Mouse (Mus musculus): ENCODE measurements around the gene Cd244a. TPM values are rescaled to one million over a fixed set of nuclear protein-coding genes. Genes with fewer than 3 reads are reported as not detected.

The Cd244a gene
- total and polyA plus RNA-seq, 2 experiments from 2014 or later = 0.05 TPM; not detected in 1

- no peaks in the 10 kb centered on the region for H3K9me3 ChIP-seq (ENCODE audit: low read length)
- no peaks in the 10 kb centered on the region for H3K4me1 ChIP-seq (ENCODE audit: insufficient read depth, low read length)
- TF ChIP-seq CTCF (IDR thresholded peaks at IDR 0.05; ENCODE audit: low read depth) = peak; percentile 77
- WGBS = 24% methylated on average over 8 of the region's 8 CpGs
- no peak overlapping the region for H3K9ac ChIP-seq (replicated peaks; ENCODE audit: low read length)
- DNase-seq (ENCODE audit: low spot score) (peak; percentile 74), ATAC-seq (peak; percentile 38; the same call in 1 of the 2 replicates)
- H3K4me2 ChIP-seq (ENCODE audit: low read depth, low read length) = no peak overlapping the region
- H3K4me3 ChIP-seq (ENCODE audit: low read length) = no peak overlapping the region
- no peaks in the 10 kb centered on the region for H3K27me3 ChIP-seq (ENCODE audit: insufficient read depth, low read length)
- no peak overlapping the region for H3K27ac ChIP-seq
- H3K36me3 ChIP-seq (ENCODE audit: insufficient read depth, low read length) = no peaks in the 10 kb centered on the region
Observed at GRCm38 (mm10) chr1:171566777-171567176, 7.8 kb downstream of the Cd244a start.

GRCm38 (mm10) chr1:171568436-171568835 is 9.4 kb downstream of the Cd244a start:
- 65% methylated on average over 2 of the region's 2 CpGs for WGBS
- ATAC-seq = no peak
- no peak overlapping the region for H3K4me2 ChIP-seq (ENCODE audit: low read depth, low read length)

DNA sequence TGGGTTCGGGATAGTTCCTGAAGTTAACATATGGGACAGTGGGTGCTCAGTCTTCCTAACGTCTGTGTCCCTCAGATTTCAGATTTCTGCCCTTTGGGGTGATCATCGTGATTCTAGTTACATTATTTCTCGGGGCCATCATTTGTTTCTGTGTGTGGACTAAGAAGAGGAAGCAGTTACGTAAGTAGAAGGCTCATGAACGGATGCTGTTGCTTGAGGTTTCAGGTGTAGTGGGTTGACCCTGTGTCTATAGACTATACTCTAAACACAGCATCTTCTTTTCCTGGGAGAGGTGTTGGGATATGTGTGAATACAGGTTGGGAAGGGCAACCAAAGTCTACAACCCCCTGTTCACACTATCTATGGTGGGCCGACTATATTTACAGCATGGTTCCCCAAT is 18.2 kb downstream of the Cd244a start:
- Histone ChIP-seq H3K27ac (no peak overlapping the region), H3K4me2 (ENCODE audit: low read depth, low read length) (no peak overlapping the region), H3K4me3 (ENCODE audit: low read length) (no peak overlapping the region), H3K27me3 (ENCODE audit: insufficient read depth, low read length) (no peaks in the 10 kb centered on the region), H3K36me3 (ENCODE audit: insufficient read depth, low read length) (no peaks in the 10 kb centered on the region), H3K4me1 (ENCODE audit: insufficient read depth, low read length) (no peaks in the 10 kb centered on the region), H3K9me3 (ENCODE audit: low read length) (no peaks in the 10 kb centered on the region), H3K9ac (replicated peaks; ENCODE audit: low read length) (no peak overlapping the region)
- no peak for ATAC-seq
- no peak for DNase-seq (ENCODE audit: low spot score)
- no peak for TF ChIP-seq CTCF (IDR thresholded peaks at IDR 0.05; ENCODE audit: low read depth)
- 86% methylated on average over 7 of the region's 7 CpGs for WGBS

More at GRCm38 (mm10) chr1:171568436-171568835, 9.4 kb downstream of the Cd244a start:
- no peak for TF ChIP-seq CTCF (IDR thresholded peaks at IDR 0.05; ENCODE audit: low read depth)
- H3K36me3 ChIP-seq (ENCODE audit: insufficient read depth, low read length) = no peaks in the 10 kb centered on the region
- H3K9me3 ChIP-seq (ENCODE audit: low read length) = no peaks in the 10 kb centered on the region
- no peaks in the 10 kb centered on the region for H3K27me3 ChIP-seq (ENCODE audit: insufficient read depth, low read length)
- no peak overlapping the region for H3K9ac ChIP-seq (replicated peaks; ENCODE audit: low read length)
- no peak overlapping the region for H3K27ac ChIP-seq
- no peaks in the 10 kb centered on the region for H3K4me1 ChIP-seq (ENCODE audit: insufficient read depth, low read length)
- no peak overlapping the region for H3K4me3 ChIP-seq (ENCODE audit: low read length)
- DNase-seq (ENCODE audit: low spot score) = no peak

DNA sequence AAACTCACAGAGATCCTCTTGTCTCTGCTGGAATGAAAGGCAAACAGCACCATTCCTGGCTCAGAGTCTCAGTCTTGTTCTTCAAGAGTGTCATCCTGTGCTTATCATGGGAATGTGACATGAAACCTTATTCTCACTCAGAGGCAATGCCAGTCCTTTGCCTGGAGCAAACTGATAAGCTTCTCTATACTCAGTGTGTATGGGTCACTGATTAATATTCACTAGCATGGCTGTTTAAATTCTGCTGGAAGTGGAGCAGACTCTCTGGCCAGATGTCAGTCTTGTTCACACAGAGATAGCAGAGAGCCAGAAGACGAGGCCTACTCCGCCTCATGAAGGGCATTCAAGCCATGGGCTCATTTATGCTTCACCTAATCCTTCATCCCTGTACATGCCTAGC is 25.6 kb downstream of the Cd244a start:
- DNase-seq (ENCODE audit: low spot score) (no peak), ATAC-seq (no peak)
- 79% methylated on average over 2 of the region's 2 CpGs for WGBS
- no peak overlapping the region for H3K9ac ChIP-seq (replicated peaks; ENCODE audit: low read length)
- no peak overlapping the region for H3K27ac ChIP-seq
- no peaks in the 10 kb centered on the region for H3K36me3 ChIP-seq (ENCODE audit: insufficient read depth, low read length)
- H3K27me3 ChIP-seq (ENCODE audit: insufficient read depth, low read length) = no peaks in the 10 kb centered on the region
- H3K4me1 ChIP-seq (ENCODE audit: insufficient read depth, low read length) = no peaks in the 10 kb centered on the region
- no peak for TF ChIP-seq CTCF (IDR thresholded peaks at IDR 0.05; ENCODE audit: low read depth)
- H3K9me3 ChIP-seq (ENCODE audit: low read length) = no peaks in the 10 kb centered on the region
- H3K4me3 ChIP-seq (ENCODE audit: low read length) = no peak overlapping the region
- no peak overlapping the region for H3K4me2 ChIP-seq (ENCODE audit: low read depth, low read length)

DNA sequence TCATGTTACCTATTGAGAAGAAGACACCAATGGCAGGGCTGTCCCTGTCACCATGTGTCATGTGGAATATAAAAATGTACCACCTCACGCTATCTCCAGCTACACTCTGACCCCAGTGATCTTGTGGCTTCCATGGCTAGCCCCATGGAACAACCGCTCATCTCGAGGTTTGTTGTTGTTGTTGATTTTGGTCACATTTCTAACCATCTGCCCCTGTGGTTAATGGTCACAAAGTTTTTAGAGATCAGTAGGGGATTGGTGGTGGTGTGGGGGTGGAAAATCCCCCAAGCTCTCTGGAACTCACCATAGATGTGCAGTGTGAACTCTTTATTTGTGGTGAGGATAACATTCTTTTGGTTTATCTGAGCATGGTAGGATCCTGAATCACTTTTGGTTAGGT is 45.7 kb downstream of the Cd244a start:
- H3K4me3 ChIP-seq (ENCODE audit: low read length) = no peak overlapping the region
- no peak overlapping the region for H3K9ac ChIP-seq (replicated peaks; ENCODE audit: low read length)
- DNase-seq (ENCODE audit: low spot score) (no peak), ATAC-seq (no peak)
- H3K4me2 ChIP-seq (ENCODE audit: low read depth, low read length) = no peak overlapping the region
- no peak for TF ChIP-seq CTCF (IDR thresholded peaks at IDR 0.05; ENCODE audit: low read depth)
- no peak overlapping the region for H3K27ac ChIP-seq
- H3K9me3 ChIP-seq (ENCODE audit: low read length) = no peaks in the 10 kb centered on the region
- no peaks in the 10 kb centered on the region for H3K36me3 ChIP-seq (ENCODE audit: insufficient read depth, low read length)
- H3K27me3 ChIP-seq (ENCODE audit: insufficient read depth, low read length) = no peaks in the 10 kb centered on the region
- H3K4me1 ChIP-seq (ENCODE audit: insufficient read depth, low read length) = no peaks in the 10 kb centered on the region
- WGBS = 85% methylated on average over 3 of the region's 3 CpGs

DNA sequence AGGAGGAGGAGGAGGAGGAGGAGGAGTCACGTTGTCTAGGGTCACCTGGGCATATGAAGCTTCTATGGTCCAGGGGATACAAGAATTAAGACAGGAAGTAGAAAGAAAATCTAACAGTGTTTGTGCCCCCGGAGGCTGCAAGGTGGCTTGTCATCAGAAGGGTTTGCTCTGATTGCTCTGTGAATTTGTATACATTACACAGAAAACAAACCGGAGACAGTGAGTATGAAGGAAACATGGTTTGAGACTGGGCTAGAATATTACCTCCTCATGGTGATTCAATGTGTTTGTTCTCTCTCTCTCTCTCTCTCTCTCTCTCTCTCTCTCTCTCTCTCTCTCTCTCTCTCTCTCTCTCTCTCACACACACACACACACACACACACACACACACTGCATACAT is 47.7 kb downstream of the Cd244a start:
- TF ChIP-seq CTCF (IDR thresholded peaks at IDR 0.05; ENCODE audit: low read depth) = no peak
- no peaks in the 10 kb centered on the region for H3K27me3 ChIP-seq (ENCODE audit: insufficient read depth, low read length)
- WGBS = 85% methylated on average over 3 of the region's 3 CpGs
- no peak overlapping the region for H3K4me3 ChIP-seq (ENCODE audit: low read length)
- H3K9ac ChIP-seq (replicated peaks; ENCODE audit: low read length) = no peak overlapping the region
- H3K4me1 ChIP-seq (ENCODE audit: insufficient read depth, low read length) = no peaks in the 10 kb centered on the region
- no peaks in the 10 kb centered on the region for H3K36me3 ChIP-seq (ENCODE audit: insufficient read depth, low read length)
- no peak overlapping the region for H3K4me2 ChIP-seq (ENCODE audit: low read depth, low read length)
- H3K27ac ChIP-seq = no peak overlapping the region
- H3K9me3 ChIP-seq (ENCODE audit: low read length) = no peaks in the 10 kb centered on the region
- DNase-seq (ENCODE audit: low spot score) = no peak
- ATAC-seq = no peak

DNA sequence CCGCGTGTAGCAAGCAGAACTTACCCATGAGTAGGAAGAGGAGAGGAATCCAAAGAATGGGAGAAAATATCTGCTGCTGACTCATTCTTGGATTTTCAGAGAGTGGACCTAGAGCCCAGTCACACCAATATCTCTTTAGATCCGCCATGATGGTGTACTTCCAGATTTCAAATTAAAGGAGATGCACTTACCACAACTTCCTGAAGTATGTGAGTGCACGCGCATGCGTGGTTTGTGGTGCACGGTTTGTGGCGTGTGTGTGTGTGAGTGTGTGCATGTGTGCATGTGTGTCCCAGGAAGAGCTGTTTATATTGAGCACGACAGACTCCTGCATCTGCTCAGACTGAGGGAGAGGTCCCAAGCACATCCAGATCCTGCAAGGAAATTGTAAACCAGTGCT is 48.2 kb downstream of the Cd244a start, which contains the start of gene Ly9:
Gene Ly9, minus strand, starts transcription at position 235 of the 400 bp plus-strand sequence.
- no peak for DNase-seq (ENCODE audit: low spot score)
- Histone ChIP-seq H3K4me1 (ENCODE audit: insufficient read depth, low read length) (no peaks in the 10 kb centered on the region), H3K27ac (no peak within 1 kb of the TSS), H3K9me3 (ENCODE audit: low read length) (no peaks in the 10 kb centered on the region), H3K9ac (replicated peaks; ENCODE audit: low read length) (no peak within 1 kb of the TSS), H3K27me3 (ENCODE audit: insufficient read depth, low read length) (no peaks in the 10 kb centered on the region), H3K4me2 (ENCODE audit: low read depth, low read length) (no peak within 1 kb of the TSS), H3K4me3 (ENCODE audit: low read length) (no peak within 1 kb of the TSS), H3K36me3 (ENCODE audit: insufficient read depth, low read length) (no peaks in the 10 kb centered on the region)
- no peak for ATAC-seq
- WGBS = 92% methylated on average over 9 of the region's 9 CpGs
- TF ChIP-seq CTCF (IDR thresholded peaks at IDR 0.05; ENCODE audit: low read depth) = no peak
